Mouse (Mus musculus): ENCODE measurements around the gene Lnx2. TPM values are rescaled to one million over a fixed set of nuclear protein-coding genes. Genes with fewer than 3 reads are reported as not detected.

Lnx2 gene
- polyA plus RNA-seq, 1 experiment from 2014 or later, result 5.0 TPM

DNA sequence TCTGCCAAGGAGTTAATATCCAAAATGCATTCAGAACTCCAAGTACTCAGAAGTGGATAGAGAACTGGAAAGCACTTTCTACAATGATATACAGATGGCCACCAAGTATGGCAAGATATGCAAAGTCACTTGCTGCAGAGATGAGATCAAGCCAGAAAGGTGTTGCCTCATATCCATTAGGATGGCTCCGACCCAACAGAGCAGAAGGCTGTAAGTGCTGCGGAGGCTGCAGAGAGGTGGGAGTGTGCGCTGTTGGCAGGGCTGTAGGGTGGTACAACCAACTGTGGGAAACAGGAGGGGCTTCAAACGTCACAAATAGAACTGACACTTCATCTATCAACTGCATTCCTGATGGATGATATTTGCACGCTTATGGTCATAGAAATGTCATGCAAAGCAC, 7.5 kb downstream of the Lnx2 start:
- Histone ChIP-seq H3K4me2 (replicated peaks) (no peak overlapping the region), H3K36me3 (replicated peaks; ENCODE audit: control insufficient read depth, insufficient read depth) (no peaks in the 10 kb centered on the region), H3K4me1 (replicated peaks; ENCODE audit: control insufficient read depth, insufficient read depth, low read length) (no peaks in the 10 kb centered on the region), H3K9ac (no peak overlapping the region), H3K27ac (no peak overlapping the region), H3K27me3 (ENCODE audit: control insufficient read depth, insufficient read depth, low read length) (no peaks in the 10 kb centered on the region), H3K9me3 (ENCODE audit: control insufficient read depth, low read length) (no peaks in the 10 kb centered on the region), H3K4me3 (replicated peaks; ENCODE audit: low read length) (no peak overlapping the region)
- 77% methylated on average over 5 of the region's 5 CpGs for WGBS
- ATAC-seq (ENCODE audit: low FRiP score) (no peak), DNase-seq (ENCODE audit: low spot score) (no peak)

DNA sequence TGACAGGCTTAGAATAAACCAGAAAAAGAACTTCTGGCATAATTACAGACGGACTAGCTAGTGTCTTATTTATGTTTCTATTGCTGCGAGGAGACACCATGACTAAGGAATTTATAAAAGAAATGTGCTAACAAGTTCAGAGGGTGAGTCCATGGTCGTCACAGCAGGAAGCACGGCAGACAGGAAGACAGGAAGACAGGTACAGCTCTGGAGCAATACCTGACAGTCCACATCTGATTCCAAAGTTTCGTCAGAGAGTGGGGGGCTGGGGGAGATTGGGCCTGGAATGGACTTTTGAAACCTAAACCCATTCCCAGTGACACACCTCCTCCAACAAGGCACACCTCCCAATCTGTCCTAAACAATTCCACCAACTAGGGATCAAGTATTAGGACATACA, 9.4 kb downstream of the Lnx2 start:
- Histone ChIP-seq H3K27ac (no peak overlapping the region), H3K4me1 (replicated peaks; ENCODE audit: control insufficient read depth, insufficient read depth, low read length) (no peaks in the 10 kb centered on the region), H3K4me3 (replicated peaks; ENCODE audit: low read length) (no peak overlapping the region), H3K9me3 (ENCODE audit: control insufficient read depth, low read length) (no peaks in the 10 kb centered on the region), H3K4me2 (replicated peaks) (no peak overlapping the region), H3K27me3 (ENCODE audit: control insufficient read depth, insufficient read depth, low read length) (no peaks in the 10 kb centered on the region), H3K9ac (no peak overlapping the region), H3K36me3 (replicated peaks; ENCODE audit: control insufficient read depth, insufficient read depth) (no peaks in the 10 kb centered on the region)
- 77% methylated on average over 5 of the region's 5 CpGs for WGBS
- ATAC-seq (ENCODE audit: low FRiP score) (no peak), DNase-seq (ENCODE audit: low spot score) (no peak)

GRCm38 (mm10) chr5:147066129-147066528, 10.3 kb downstream of the Lnx2 start:
- no peak overlapping the region for H3K27ac ChIP-seq
- H3K4me2 ChIP-seq (replicated peaks), result no peak overlapping the region
- no peak overlapping the region for H3K9ac ChIP-seq
- no peaks in the 10 kb centered on the region for H3K4me1 ChIP-seq (replicated peaks; ENCODE audit: control insufficient read depth, insufficient read depth, low read length)
- no peaks in the 10 kb centered on the region for H3K9me3 ChIP-seq (ENCODE audit: control insufficient read depth, low read length)
- H3K27me3 ChIP-seq (ENCODE audit: control insufficient read depth, insufficient read depth, low read length), result no peaks in the 10 kb centered on the region
- 57% methylated on average over 4 of the region's 4 CpGs for WGBS
- H3K36me3 ChIP-seq (replicated peaks; ENCODE audit: control insufficient read depth, insufficient read depth), result no peaks in the 10 kb centered on the region
- DNase-seq (ENCODE audit: low spot score), result no peak
- no peak for ATAC-seq (ENCODE audit: low FRiP score)
- no peak overlapping the region for H3K4me3 ChIP-seq (replicated peaks; ENCODE audit: low read length)

GRCm38 (mm10) chr5:147063215-147063661, 13.1 kb downstream of the Lnx2 start:
- Histone ChIP-seq H3K27me3 (ENCODE audit: control insufficient read depth, insufficient read depth, low read length) (no peaks in the 10 kb centered on the region), H3K9ac (no peak overlapping the region), H3K27ac (no peak overlapping the region), H3K4me3 (replicated peaks; ENCODE audit: low read length) (no peak overlapping the region), H3K4me1 (replicated peaks; ENCODE audit: control insufficient read depth, insufficient read depth, low read length) (no peaks in the 10 kb centered on the region), H3K36me3 (replicated peaks; ENCODE audit: control insufficient read depth, insufficient read depth) (no peaks in the 10 kb centered on the region), H3K9me3 (ENCODE audit: control insufficient read depth, low read length) (no peaks in the 10 kb centered on the region), H3K4me2 (replicated peaks) (no peak overlapping the region)
- DNase-seq (ENCODE audit: low spot score) (no peak), ATAC-seq (ENCODE audit: low FRiP score) (no peak)
- WGBS, result 77% methylated on average over 8 of the region's 8 CpGs

- no peak overlapping the region for H3K4me3 ChIP-seq (replicated peaks; ENCODE audit: low read length)
- WGBS, result 86% methylated on average over 2 of the region's 2 CpGs
- no peaks in the 10 kb centered on the region for H3K27me3 ChIP-seq (ENCODE audit: control insufficient read depth, insufficient read depth, low read length)
- no peak overlapping the region for H3K9ac ChIP-seq
- ATAC-seq (ENCODE audit: low FRiP score), result no peak
- no peak overlapping the region for H3K4me2 ChIP-seq (replicated peaks)
- no peak overlapping the region for H3K27ac ChIP-seq
- DNase-seq (ENCODE audit: low spot score), result no peak
- no peaks in the 10 kb centered on the region for H3K4me1 ChIP-seq (replicated peaks; ENCODE audit: control insufficient read depth, insufficient read depth, low read length)
- H3K36me3 ChIP-seq (replicated peaks; ENCODE audit: control insufficient read depth, insufficient read depth), result no peaks in the 10 kb centered on the region
- H3K9me3 ChIP-seq (ENCODE audit: control insufficient read depth, low read length), result no peaks in the 10 kb centered on the region
Measured at GRCm38 (mm10) chr5:147060024-147060423, 16.4 kb downstream of the Lnx2 start.

DNA sequence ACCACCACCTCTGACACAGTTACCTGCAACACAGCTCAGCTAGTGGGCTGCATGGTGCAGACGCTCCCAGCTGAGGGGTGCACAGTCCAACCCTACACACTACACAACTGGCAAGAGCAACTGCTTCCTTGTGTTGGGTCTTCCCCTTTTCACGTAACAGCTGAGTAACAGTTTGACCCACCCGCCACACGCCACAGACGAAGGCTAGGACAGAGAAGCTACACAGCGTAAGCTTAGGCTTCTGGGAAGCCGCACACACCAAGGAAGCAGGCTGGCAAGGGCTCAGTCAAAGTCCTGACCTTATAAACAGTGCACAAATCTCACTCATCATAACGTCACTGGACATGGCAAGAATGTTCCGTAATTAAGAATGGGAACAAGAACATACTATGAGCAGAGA, 17.1 kb downstream of the Lnx2 start:
- no peaks in the 10 kb centered on the region for H3K4me1 ChIP-seq (replicated peaks; ENCODE audit: control insufficient read depth, insufficient read depth, low read length)
- 91% methylated on average over 9 of the region's 9 CpGs for WGBS
- ATAC-seq (ENCODE audit: low FRiP score), result no peak

DNA sequence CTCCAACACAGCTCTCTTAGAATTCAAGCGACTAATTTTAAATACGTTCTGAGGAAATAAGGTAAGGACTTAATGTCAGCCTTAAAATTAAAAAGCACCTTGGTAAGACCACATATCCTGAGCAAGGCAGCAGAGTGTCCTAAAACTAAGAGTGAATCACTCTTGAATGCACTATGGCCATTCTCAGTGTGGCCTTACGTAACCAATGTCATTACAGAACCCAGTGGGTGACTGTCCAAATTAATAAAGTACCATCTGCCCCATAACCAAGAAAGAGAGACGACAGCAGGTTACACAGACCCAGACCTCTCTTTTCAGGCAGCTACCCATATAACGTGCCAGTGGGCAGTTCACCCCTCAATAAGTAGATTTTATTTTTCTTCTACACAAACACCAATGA, 17.7 kb downstream of the Lnx2 start:
- Histone ChIP-seq H3K4me2 (replicated peaks) (no peak overlapping the region), H3K27me3 (ENCODE audit: control insufficient read depth, insufficient read depth, low read length) (no peaks in the 10 kb centered on the region), H3K9me3 (ENCODE audit: control insufficient read depth, low read length) (no peaks in the 10 kb centered on the region), H3K4me3 (replicated peaks; ENCODE audit: low read length) (no peak overlapping the region), H3K36me3 (replicated peaks; ENCODE audit: control insufficient read depth, insufficient read depth) (no peaks in the 10 kb centered on the region), H3K9ac (no peak overlapping the region), H3K4me1 (replicated peaks; ENCODE audit: control insufficient read depth, insufficient read depth, low read length) (no peaks in the 10 kb centered on the region), H3K27ac (no peak overlapping the region)
- WGBS, result 86% methylated on average over 5 of the region's 5 CpGs
- no peak for ATAC-seq (ENCODE audit: low FRiP score)
- DNase-seq (ENCODE audit: low spot score), result no peak

More for the DNA sequence above, 17.1 kb downstream of the Lnx2 start:
- Histone ChIP-seq H3K4me2 (replicated peaks) (no peak overlapping the region), H3K4me3 (replicated peaks; ENCODE audit: low read length) (no peak overlapping the region), H3K9ac (no peak overlapping the region), H3K9me3 (ENCODE audit: control insufficient read depth, low read length) (no peaks in the 10 kb centered on the region), H3K36me3 (replicated peaks; ENCODE audit: control insufficient read depth, insufficient read depth) (no peaks in the 10 kb centered on the region), H3K27ac (no peak overlapping the region), H3K27me3 (ENCODE audit: control insufficient read depth, insufficient read depth, low read length) (no peaks in the 10 kb centered on the region)
- DNase-seq (ENCODE audit: low spot score), result no peak

- Histone ChIP-seq H3K27ac (no peak overlapping the region), H3K9ac (no peak overlapping the region), H3K4me2 (replicated peaks) (no peak overlapping the region), H3K27me3 (ENCODE audit: control insufficient read depth, insufficient read depth, low read length) (no peaks in the 10 kb centered on the region), H3K4me3 (replicated peaks; ENCODE audit: low read length) (no peak overlapping the region), H3K9me3 (ENCODE audit: control insufficient read depth, low read length) (no peaks in the 10 kb centered on the region), H3K4me1 (replicated peaks; ENCODE audit: control insufficient read depth, insufficient read depth, low read length) (no peaks in the 10 kb centered on the region), H3K36me3 (replicated peaks; ENCODE audit: control insufficient read depth, insufficient read depth) (no peaks in the 10 kb centered on the region)
- ATAC-seq (ENCODE audit: low FRiP score) (no peak), DNase-seq (ENCODE audit: low spot score) (no peak)
- WGBS, result 87% methylated on average over 9 of the region's 9 CpGs
Measured at GRCm38 (mm10) chr5:147057626-147058414, 18.6 kb downstream of the Lnx2 start.

- Histone ChIP-seq H3K27ac (no peak overlapping the region), H3K36me3 (replicated peaks; ENCODE audit: control insufficient read depth, insufficient read depth) (no peaks in the 10 kb centered on the region), H3K4me2 (replicated peaks) (no peak overlapping the region), H3K27me3 (ENCODE audit: control insufficient read depth, insufficient read depth, low read length) (no peaks in the 10 kb centered on the region), H3K9ac (no peak overlapping the region), H3K4me3 (replicated peaks; ENCODE audit: low read length) (no peak overlapping the region), H3K9me3 (ENCODE audit: control insufficient read depth, low read length) (no peaks in the 10 kb centered on the region), H3K4me1 (replicated peaks; ENCODE audit: control insufficient read depth, insufficient read depth, low read length) (peaks cover 7% of the 10 kb centered on the region; the same call in 1 of the 2 replicates)
- ATAC-seq (ENCODE audit: low FRiP score), result no peak
- no peak for DNase-seq (ENCODE audit: low spot score)
- WGBS, result 86% methylated on average over 10 of the region's 10 CpGs
Measured at GRCm38 (mm10) chr5:147056712-147057290, 19.6 kb downstream of the Lnx2 start.

Measured in hindbrain, embryonic 14.5 days (tissue).